Mouse (Mus musculus) limb, embryonic 11.5 days (tissue): ENCODE data around the gene Ppp1r37. TPM values are rescaled to one million over a fixed set of nuclear protein-coding genes. Genes with fewer than 3 reads are reported as not detected.

Source experiments
- ATAC-seq: fragments of 200-750 bp; cut with Nextera tagmentation; 2 replicates; pipeline ENCODE4 v1.8.0; 2017; ENCODE audit warnings: low read depth; ENCODE audit not compliant: insufficient number of reproducible peaks, low FRiP score, low TSS enrichment
- DNase-seq: peaks from one replicate; pipeline ENCODE4 v3.0.0-alpha.2; 2015; ENCODE audit warnings: low spot score
- H3K27ac ChIP-seq: fragments of 300-500 bp; sonication (generic); replicated peaks from 2 replicates; pipeline ENCODE4 v1.5.1; 2014; ENCODE audit warnings: low read depth, mild to moderate bottlenecking, low read length
- H3K27me3 ChIP-seq: fragments of 300-500 bp; sonication (generic); 2 replicates; pipeline ENCODE4 v1.6.1; 2014; ENCODE audit warnings: mild to moderate bottlenecking, low read length, mixed read lengths; ENCODE audit not compliant: control insufficient read depth, insufficient read depth
- H3K36me3 ChIP-seq: fragments of 300-500 bp; sonication (generic); 2 replicates; pipeline ENCODE4 v1.6.1; 2014; ENCODE audit warnings: mild to moderate bottlenecking, low read length, moderate library complexity, mixed read lengths; ENCODE audit not compliant: control insufficient read depth, insufficient read depth
- H3K4me1 ChIP-seq: fragments of 300-500 bp; sonication (generic); 2 replicates; pipeline ENCODE4 v1.6.1; 2014; ENCODE audit warnings: low read length, mixed read lengths; ENCODE audit not compliant: control insufficient read depth, insufficient read depth
- H3K4me2 ChIP-seq: fragments of 300-500 bp; sonication (generic); 2 replicates; pipeline ENCODE4 v1.6.1; 2014; ENCODE audit warnings: low read depth, mild to moderate bottlenecking, moderate library complexity; ENCODE audit not compliant: severe bottlenecking
- H3K4me3 ChIP-seq: fragments of 300-500 bp; sonication (generic); 2 replicates; pipeline ENCODE4 v1.5.1; 2014; ENCODE audit warnings: low read depth, low read length
- H3K9ac ChIP-seq: fragments of 300-500 bp; sonication (generic); 2 replicates; pipeline ENCODE4 v1.6.1; 2014; ENCODE audit warnings: mild to moderate bottlenecking, low read length
- H3K9me3 ChIP-seq: fragments of 300-500 bp; sonication (generic); 2 replicates; pipeline ENCODE4 v1.6.1; 2016; ENCODE audit warnings: low read length; ENCODE audit not compliant: control insufficient read depth
- WGBS: fragments of 180-500 bp; shearing (Covaris S2); extraction: QIAGEN DNeasy Blood & Tissue Kit; methylation state at CpG from one replicate; pipeline ENCODE4 v1.1.7; 2014; 5-methylcytosine and 5-hydroxymethylcytosine counted together
- polyA plus RNA-seq: library from polyadenylated mRNA; unstranded; fragments of >200 nt; fragmentation: Nextera tagmentation; extraction: Ambion mirVana; gene quantifications from 2 replicates; pipeline ENCODE4 v1.2.1, GENCODE M21; 2014

Ppp1r37 gene
- polyA plus RNA-seq, 1 experiment from 2014 or later: 5.5 TPM

DNA sequence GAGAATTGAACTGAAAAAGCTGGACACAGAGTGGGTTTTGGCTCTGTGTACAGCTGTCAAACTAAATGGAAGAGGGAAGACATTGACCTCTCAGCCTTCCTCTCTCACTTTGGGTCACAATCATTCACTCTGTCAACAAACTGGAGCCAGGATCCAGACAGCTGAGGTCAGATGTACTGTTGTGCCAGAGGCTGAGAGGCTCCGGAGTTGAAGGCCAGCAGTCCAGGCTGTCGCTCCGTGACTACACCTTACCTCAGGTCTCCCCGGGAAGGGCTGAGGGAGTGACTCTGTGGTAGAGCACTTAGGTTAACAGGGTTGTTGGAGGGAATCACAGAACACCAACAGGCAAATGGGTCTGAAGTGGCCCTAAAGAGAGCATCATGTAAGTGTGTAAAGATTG is 64.5 kb downstream of the Ppp1r37 start:
- ATAC-seq: no peak
- no peak overlapping the region for H3K4me2 ChIP-seq

DNA sequence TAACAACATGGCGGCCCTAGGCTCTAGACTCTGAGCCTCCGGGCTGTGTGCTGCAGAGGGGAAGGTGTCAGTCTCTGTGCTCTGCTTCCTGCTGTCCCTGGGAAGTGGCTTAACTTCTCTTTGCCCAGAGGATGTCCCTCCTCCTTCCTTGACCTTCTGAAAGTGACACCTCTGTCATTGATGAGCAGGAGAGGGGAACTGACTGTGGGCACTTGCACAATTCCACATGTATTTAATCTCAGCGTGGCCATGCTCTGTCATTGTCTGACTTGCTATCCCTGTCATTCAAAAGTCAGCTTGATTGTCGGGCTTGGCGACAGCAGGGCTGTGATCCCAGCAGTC is 66.7 kb downstream of the Ppp1r37 start:
- Histone ChIP-seq H3K4me1 (peaks cover 8% of the 10 kb centered on the region; the same call in 1 of the 2 replicates), H3K4me2 (no peak overlapping the region), H3K9me3 (no peaks in the 10 kb centered on the region), H3K4me3 (no peak overlapping the region), H3K9ac (no peak overlapping the region), H3K27me3 (peaks cover 5% of the 10 kb centered on the region), H3K27ac (no peak overlapping the region), H3K36me3 (no peaks in the 10 kb centered on the region)
- no peak for DNase-seq
- no peak for ATAC-seq
- WGBS: 83% methylated on average over 5 of the region's 5 CpGs

More for the DNA sequence above, 64.5 kb downstream of the Ppp1r37 start:
- H3K4me3 ChIP-seq: no peak overlapping the region
- no peak overlapping the region for H3K27ac ChIP-seq
- H3K27me3 ChIP-seq: no peaks in the 10 kb centered on the region
- WGBS: 69% methylated on average over 4 of the region's 4 CpGs
- H3K9me3 ChIP-seq: no peaks in the 10 kb centered on the region
- H3K4me1 ChIP-seq: no peaks in the 10 kb centered on the region
- no peaks in the 10 kb centered on the region for H3K36me3 ChIP-seq
- H3K9ac ChIP-seq: no peak overlapping the region
- DNase-seq: no peak

DNA sequence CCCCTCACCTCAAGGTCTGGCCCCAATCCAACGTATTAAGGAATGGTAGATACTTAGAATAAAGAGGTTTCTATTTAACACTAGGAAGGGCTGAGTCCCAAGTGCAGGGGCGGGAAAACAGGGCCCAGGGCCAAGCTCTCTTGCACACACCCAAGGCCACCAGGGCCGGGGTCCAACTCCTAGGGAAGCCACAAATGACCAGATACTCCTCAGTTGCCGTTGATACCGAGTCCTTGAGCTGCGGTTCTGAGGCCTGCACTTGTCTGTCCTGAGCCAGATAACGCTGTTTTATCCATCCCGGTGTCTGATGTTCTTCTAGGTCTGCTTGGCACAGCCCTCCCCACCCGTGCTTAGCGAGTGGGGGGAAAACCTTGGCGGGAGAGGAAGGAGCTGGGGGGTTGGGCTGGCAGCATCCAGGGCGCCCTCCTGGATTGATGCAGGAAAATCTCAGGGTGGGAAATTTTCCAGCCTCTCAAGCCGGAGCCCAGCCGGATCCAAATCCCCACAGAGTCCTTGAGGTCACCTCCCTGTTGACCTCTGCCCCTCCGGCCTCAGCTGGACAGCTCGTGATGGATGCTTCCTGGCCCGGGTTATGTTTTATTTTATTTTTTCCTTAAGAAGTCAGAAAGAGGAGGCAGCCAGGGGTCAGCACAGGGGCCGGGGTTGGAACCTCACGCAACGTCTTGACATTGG is 67.2 kb downstream of the Ppp1r37 start:
- H3K4me1 ChIP-seq: peaks cover 8% of the 10 kb centered on the region; the same call in 1 of the 2 replicates
- WGBS: 70% methylated on average over 20 of the region's 20 CpGs
- no peak overlapping the region for H3K4me3 ChIP-seq
- DNase-seq (no peak), ATAC-seq (no peak)
- H3K9me3 ChIP-seq: no peaks in the 10 kb centered on the region
- no peaks in the 10 kb centered on the region for H3K36me3 ChIP-seq
- no peak overlapping the region for H3K27ac ChIP-seq
- H3K9ac ChIP-seq: no peak overlapping the region
- H3K4me2 ChIP-seq: no peak overlapping the region
- H3K27me3 ChIP-seq: peaks cover 10% of the 10 kb centered on the region

DNA sequence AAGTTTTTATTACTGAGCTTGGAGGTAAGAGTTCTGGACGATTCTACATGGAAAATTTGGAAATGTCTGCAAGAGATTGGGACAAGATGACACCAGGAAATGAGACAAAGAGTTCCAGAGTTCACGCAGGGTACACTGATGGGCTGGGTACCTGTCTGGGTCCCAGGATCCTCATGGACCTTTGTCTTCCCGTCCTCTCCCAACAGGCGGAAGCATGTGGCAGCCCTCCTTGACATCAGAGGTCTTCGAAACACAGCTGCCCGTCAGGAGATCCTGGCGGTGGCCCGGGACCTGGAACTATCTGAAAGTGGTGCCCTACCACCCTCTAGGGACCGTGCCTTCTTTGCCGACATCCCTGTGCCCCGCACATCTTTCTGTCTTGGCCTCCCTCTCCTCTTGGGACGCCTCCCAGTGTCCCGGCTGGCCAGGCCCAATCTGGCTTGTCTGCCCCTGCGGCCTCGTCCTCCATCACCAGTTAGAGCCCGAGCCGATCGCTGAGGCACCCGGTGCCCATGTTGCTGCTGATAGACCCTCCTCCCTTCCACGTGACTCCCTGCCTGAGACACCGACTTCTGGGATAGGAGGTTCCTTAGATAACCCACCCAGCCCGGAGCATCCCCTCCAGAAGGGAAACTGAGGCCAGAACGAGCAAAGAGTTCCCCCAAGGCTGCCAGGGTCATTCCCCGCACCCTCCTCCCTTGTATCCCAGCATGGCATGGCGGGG is 68.0 kb downstream of the Ppp1r37 start:
- DNase-seq: no peak
- no peak for ATAC-seq
- peaks cover 17% of the 10 kb centered on the region for H3K27me3 ChIP-seq
- no peaks in the 10 kb centered on the region for H3K36me3 ChIP-seq
- H3K4me3 ChIP-seq: no peak overlapping the region
- H3K4me1 ChIP-seq: peaks cover 8% of the 10 kb centered on the region; the same call in 1 of the 2 replicates
- H3K4me2 ChIP-seq: no peak overlapping the region
- no peaks in the 10 kb centered on the region for H3K9me3 ChIP-seq
- 86% methylated on average over 25 of the region's 25 CpGs for WGBS
- H3K9ac ChIP-seq: no peak overlapping the region
- no peak overlapping the region for H3K27ac ChIP-seq

DNA sequence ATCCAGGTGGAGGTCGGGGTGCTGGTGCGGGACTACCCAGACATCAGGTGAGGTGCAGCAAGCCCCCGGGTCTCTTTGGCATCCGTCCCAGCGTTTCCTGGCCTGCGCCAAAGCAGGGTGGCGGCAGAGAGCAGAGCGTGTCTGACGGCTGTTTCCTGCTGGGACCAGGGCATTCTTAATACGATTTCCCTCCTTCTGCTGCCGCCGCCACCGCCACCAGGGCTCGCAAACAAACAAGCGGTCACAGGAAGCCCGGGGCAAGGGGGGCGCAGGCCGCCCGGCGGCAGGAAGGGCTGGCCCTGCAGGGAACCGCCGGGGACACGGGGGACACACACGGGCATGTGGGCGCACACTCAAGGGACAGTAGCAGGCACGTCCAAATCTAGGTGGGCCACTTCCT is 71.1 kb downstream of the Ppp1r37 start:
- H3K4me2 ChIP-seq: peak overlapping the region; percentile 59
- no peaks in the 10 kb centered on the region; the same call in 1 of the 2 replicates for H3K9me3 ChIP-seq
- no peaks in the 10 kb centered on the region for H3K36me3 ChIP-seq
- peaks cover 40% of the 10 kb centered on the region for H3K27me3 ChIP-seq
- peak overlapping the region; percentile 37; the same call in 1 of the 2 replicates for H3K9ac ChIP-seq
- H3K4me1 ChIP-seq: peaks cover 8% of the 10 kb centered on the region; the same call in 1 of the 2 replicates
- peak; percentile 64 for DNase-seq
- 3% methylated on average over 26 of the region's 26 CpGs for WGBS
- ATAC-seq: no peak
- no peak overlapping the region for H3K27ac ChIP-seq
- peak overlapping the region; percentile 23 for H3K4me3 ChIP-seq

DNA sequence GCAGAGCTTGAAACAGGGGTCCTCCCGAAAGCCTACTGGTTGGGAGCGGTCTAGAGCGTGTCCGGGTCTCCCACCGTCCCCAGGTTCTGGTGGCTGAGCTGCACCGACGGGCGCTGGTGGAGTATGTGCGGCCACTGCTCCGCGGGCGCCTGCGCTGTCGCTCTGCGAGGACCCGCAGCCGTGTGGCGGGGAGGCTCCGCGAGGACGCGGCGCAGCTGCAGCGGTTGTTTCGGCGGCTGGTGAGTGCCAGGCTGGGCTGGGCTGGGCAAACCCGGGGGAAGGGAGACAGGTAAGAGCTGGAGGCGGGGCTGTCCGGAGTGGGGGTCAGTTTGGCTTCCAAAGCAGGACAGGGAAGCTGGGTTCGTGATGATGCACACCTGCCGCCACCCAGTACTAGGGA is 73.4 kb downstream of the Ppp1r37 start:
- 4% methylated on average over 31 of the region's 31 CpGs for WGBS
- DNase-seq (peak; percentile 57), ATAC-seq (no peak)
- no peaks in the 10 kb centered on the region; the same call in 1 of the 2 replicates for H3K9me3 ChIP-seq
- H3K27me3 ChIP-seq: peaks cover 42% of the 10 kb centered on the region
- peaks cover 8% of the 10 kb centered on the region; the same call in 1 of the 2 replicates for H3K4me1 ChIP-seq
- no peak overlapping the region for H3K27ac ChIP-seq
- H3K9ac ChIP-seq: no peak overlapping the region
- no peaks in the 10 kb centered on the region for H3K36me3 ChIP-seq
- H3K4me3 ChIP-seq: peak overlapping the region; percentile 10; the same call in 1 of the 2 replicates
- peak overlapping the region; percentile 36 for H3K4me2 ChIP-seq

DNA sequence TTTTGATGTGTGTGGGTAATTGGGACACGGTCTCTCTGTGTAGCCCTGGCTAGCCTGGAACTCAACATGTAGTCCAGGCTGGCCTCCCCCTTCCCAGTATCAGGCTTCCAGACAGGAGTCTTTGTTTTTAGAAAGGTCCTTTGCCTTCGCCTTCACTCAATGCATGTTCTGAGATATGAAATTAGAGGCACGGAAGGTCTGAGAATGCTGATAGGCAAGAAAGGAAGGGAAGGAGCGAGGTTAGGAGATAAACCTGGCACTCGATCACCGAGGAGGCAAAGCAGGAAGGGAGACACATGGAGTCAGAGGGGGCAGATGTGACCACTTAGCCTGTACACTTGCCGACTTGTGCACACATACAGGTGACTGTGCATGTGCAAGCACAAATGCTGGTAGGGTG is 76.3 kb downstream of the Ppp1r37 start:
- Histone ChIP-seq H3K4me1 (peaks cover 2% of the 10 kb centered on the region; the same call in 1 of the 2 replicates), H3K9me3 (no peaks in the 10 kb centered on the region; the same call in 1 of the 2 replicates), H3K36me3 (no peaks in the 10 kb centered on the region), H3K4me3 (no peak overlapping the region), H3K27me3 (peaks cover 41% of the 10 kb centered on the region), H3K27ac (no peak overlapping the region), H3K4me2 (no peak overlapping the region), H3K9ac (no peak overlapping the region)
- ATAC-seq (no peak), DNase-seq (no peak)
- 87% methylated on average over 7 of the region's 7 CpGs for WGBS

DNA sequence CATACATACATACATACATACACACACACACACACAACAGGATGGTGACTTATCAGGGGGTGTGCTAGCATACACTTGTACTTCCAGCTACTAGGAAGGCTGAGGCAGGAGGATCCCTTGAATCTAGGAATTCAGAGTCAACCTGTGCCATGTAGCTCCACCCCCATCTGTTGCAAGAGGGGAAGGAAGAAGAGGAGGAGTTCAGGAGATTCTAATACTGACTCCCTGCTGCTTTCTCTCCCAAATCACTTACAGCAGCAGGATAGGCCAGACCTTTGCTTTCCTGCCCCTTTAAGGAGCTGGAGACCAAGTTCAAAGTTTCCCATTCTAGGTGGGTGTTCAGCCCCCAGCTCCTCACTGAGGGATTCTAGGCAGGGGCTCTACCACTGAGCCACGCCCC is 77.4 kb downstream of the Ppp1r37 start:
- ATAC-seq (no peak), DNase-seq (no peak)
- H3K4me1 ChIP-seq: no peaks in the 10 kb centered on the region
- no peak overlapping the region for H3K9ac ChIP-seq
- H3K27me3 ChIP-seq: peaks cover 31% of the 10 kb centered on the region
- no peaks in the 10 kb centered on the region for H3K36me3 ChIP-seq
- H3K4me3 ChIP-seq: no peak overlapping the region
- H3K27ac ChIP-seq: no peak overlapping the region
- 100% methylated on average over 1 of the region's 1 CpGs for WGBS
- H3K4me2 ChIP-seq: no peak overlapping the region
- H3K9me3 ChIP-seq: no peaks in the 10 kb centered on the region; the same call in 1 of the 2 replicates
